Mouse (Mus musculus) bone marrow macrophage, adult 2 months (primary cell): ENCODE results near the gene Omt2b.

ENCODE experiments used
- CTCF ChIP-seq: IDR thresholded peaks from 2 replicates; pipeline ENCODE4 v1.5.1; 2012; ENCODE audit warnings: low read depth, mild to moderate bottlenecking, low read length, moderate library complexity
- POLR2A ChIP-seq: IDR thresholded peaks from 2 replicates; pipeline ENCODE4 v1.6.1; 2012; ENCODE audit warnings: mild to moderate bottlenecking, low read depth, low read length, borderline replicate concordance

- TF ChIP-seq CTCF (no peak), POLR2A (no peak)
These were observed 45.6 kb downstream of the Omt2b start for GRCm38 (mm10) chr9:78372827-78373504.
